Mouse (Mus musculus): ENCODE measurements around the gene Dchs1.

DNA sequence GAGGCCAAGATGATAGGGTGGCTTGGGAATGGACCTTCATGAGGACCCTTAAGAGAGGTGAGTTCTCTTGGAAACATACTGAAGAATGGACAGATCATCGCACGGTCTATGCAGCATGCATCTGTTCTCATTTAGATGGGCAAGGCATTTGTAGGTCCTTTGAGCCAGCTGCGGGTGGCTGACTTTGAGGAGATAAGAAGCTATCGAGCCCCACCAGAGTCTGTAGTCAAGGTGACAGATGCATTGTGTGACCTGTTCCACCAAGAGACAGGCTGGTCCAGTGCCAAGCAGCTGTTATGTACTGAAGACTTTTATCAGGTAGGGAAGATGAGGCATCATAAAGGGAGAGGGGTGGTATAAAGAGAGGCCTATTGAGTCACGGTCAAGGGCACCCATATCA, 78.7 kb downstream of the Dchs1 start:
- TF ChIP-seq CTCF (IDR thresholded peaks at IDR 0.05; ENCODE audit: extremely low read depth, insufficient read length, insufficient replicate concordance, low read depth, low read length): no peak
- no peak for TF ChIP-seq POLR2A (IDR thresholded peaks at IDR 0.05; ENCODE audit: low read depth, low read length)

Measured in small intestine, adult 2 months (tissue).